Mouse (Mus musculus): ENCODE results near the gene Ms4a6b. TPM values are rescaled to one million over a fixed set of nuclear protein-coding genes. Genes with fewer than 3 reads are reported as not detected.
"Not testable (repeated sequence)": the region's sequence is repeated elsewhere in the genome, so short reads cannot be mapped to it uniquely, and the experiment has no call there.

Gene Ms4a6b
- polyA plus RNA-seq (2012; rRNA removed): 1.6 and 2.7 TPM in 2 replicates

- no peak for DNase-seq (ENCODE audit: extremely low spot score in 1 of 2, low spot score in 1 of 2)
These were observed at the start of gene Ms4a6b for GRCm38 (mm10) chr19:11516246-11516645. Ms4a6b (plus strand) TSS chr19:11516512.

- DNase-seq (ENCODE audit: extremely low spot score in 1 of 2, low spot score in 1 of 2): not testable (repeated sequence)
These were observed 48.0 kb upstream of the Ms4a6b start for GRCm38 (mm10) chr19:11468361-11468760.

- not testable (repeated sequence) for DNase-seq (ENCODE audit: extremely low spot score in 1 of 2, low spot score in 1 of 2)
These were observed 47.1 kb upstream of the Ms4a6b start, which contains the start of gene Ms4a6c for GRCm38 (mm10) chr19:11469215-11469614. Ms4a6c (plus strand) TSS chr19:11469366.

DNA sequence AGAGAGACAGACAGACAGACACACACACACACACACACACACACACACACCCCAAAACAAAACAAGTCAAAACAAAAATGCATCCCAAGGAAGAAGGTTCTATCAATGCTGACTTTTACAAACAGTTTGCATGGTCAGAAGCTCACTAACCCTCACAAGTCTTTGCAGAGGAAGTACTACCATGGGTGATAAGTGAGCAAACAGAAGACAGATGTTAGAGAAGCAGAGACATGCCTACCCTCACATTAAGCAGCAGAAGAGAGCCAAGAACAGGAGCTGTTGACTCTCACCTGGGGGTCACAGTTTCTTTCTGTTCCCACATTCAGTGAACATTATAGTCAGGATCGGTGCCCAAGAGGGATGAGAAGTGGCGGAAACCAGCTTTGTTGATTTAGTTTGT lies 36.6 kb upstream of the Ms4a6b start:
- DNase-seq (ENCODE audit: extremely low spot score in 1 of 2, low spot score in 1 of 2): no peak

DNA sequence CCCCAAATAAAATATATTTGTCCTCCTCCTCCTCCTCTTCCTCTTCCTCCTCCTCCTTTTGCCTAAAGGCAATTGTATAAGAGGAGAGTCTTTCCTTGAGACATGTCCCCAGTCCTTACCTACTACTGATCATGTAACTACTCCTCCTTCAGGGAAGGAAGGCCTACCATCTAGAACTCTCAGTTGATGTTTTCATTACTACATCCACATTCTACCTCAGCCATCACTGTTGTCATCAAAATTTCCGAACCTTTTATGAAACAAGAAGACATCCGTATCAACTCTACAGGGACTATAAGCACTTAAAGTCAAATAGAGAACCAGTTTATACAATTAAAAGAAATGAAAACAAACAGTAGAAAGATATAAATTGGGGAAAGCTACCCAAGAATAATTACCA lies 33.6 kb upstream of the Ms4a6b start:
- DNase-seq (ENCODE audit: extremely low spot score in 1 of 2, low spot score in 1 of 2): no peak

GRCm38 (mm10) chr19:11483941-11484340 lies 32.4 kb upstream of the Ms4a6b start:
- DNase-seq (ENCODE audit: extremely low spot score in 1 of 2, low spot score in 1 of 2): no peak

GRCm38 (mm10) chr19:11484388-11484787 lies 31.9 kb upstream of the Ms4a6b start:
- peak in 1 of 2 experiments; percentile 13 for DNase-seq (ENCODE audit: extremely low spot score in 1 of 2, low spot score in 1 of 2)

- no peak for DNase-seq (ENCODE audit: extremely low spot score in 1 of 2, low spot score in 1 of 2)
These were observed 31.0 kb upstream of the Ms4a6b start for GRCm38 (mm10) chr19:11485266-11485665.

GRCm38 (mm10) chr19:11485746-11486145 lies 30.6 kb upstream of the Ms4a6b start, which contains the start of gene Gm8369:
Gm8369 (plus strand) TSS chr19:11485938.
- DNase-seq (ENCODE audit: extremely low spot score in 1 of 2, low spot score in 1 of 2): peak; percentile 40 to 56

GRCm38 (mm10) chr19:11486599-11486998 lies 29.7 kb upstream of the Ms4a6b start:
- DNase-seq (ENCODE audit: extremely low spot score in 1 of 2, low spot score in 1 of 2): no peak

DNA sequence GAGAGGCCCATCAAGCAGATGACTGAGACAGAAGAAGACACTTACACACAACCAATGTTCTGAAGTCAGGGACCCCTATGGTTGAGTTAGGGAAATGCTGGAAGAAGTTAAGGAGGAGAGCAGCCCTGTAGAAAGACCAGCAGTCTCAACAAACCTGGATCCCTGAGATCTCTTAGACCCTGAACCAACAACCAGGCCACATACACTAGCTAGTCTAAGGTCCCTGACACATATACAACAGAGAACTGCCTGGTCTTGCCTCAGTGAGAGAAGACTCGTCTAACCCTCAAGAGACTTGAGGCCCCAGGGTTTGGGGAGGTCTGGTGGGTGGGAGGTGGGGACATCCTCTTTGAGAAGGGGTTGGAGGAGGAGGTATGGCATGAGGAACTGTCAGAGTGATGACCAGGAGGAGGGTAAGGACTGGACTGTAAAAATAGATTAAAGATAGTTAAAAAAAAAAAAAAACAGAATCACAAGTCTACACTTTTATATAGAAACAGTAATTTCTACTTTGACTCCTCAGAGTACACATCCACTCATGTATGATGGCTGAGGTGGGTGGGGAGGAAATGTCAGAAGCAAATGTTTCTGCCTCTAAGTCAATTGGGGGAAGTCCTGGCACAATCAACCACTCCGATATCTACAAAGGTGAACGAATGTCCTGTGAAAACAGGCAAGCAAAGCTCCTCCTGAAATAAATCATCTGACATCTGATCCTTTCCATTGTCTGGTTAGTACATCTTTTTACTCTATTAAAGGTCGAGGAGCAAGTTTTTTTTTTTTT lies 24.7 kb upstream of the Ms4a6b start:
- DNase-seq (ENCODE audit: extremely low spot score in 1 of 2, low spot score in 1 of 2): no peak

DNA sequence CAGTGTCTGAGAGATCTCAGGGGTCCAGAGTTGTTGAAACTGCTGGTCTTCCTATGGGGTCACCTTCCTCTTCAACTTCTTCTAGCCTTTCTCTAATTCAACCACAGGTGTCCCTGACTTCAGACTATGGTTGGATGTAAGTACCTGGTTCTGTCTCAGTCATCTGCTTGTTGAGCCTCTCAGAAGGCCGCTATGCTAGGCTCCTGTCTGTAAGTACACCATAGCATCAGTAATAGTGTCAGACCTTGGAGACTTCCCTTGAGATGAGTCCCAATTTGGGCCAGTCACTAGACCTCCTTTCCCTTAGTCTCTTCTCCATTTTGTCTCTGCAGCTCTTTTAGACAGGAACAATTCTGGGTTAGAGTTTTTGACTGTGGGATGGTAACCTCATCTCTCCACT lies 23.6 kb upstream of the Ms4a6b start:
- DNase-seq (ENCODE audit: extremely low spot score in 1 of 2, low spot score in 1 of 2): no peak

- DNase-seq (ENCODE audit: extremely low spot score in 1 of 2, low spot score in 1 of 2): no peak
These were observed 21.8 kb upstream of the Ms4a6b start for GRCm38 (mm10) chr19:11494519-11494918.

DNA sequence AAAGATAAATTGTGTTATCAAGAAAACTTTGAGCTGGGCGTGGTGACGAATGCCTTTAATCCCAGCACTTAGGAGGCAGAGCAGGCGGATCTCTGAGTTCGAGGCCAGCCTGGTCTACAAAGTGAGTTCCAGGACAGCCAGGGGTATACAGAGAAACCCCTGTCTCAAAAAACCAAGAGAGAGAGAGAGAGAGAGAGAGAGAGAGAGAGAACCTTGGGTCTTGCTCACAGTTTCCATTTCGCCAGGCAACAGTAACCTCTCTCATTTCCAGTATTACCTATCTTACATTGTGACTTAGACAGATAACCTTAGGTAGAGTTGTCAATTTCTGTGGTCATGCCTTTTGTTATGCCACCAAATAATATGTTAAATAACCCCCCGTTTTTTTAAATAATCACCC lies 20.0 kb upstream of the Ms4a6b start:
- DNase-seq (ENCODE audit: extremely low spot score in 1 of 2, low spot score in 1 of 2): no peak

GRCm38 (mm10) chr19:11497300-11497699 lies 19.0 kb upstream of the Ms4a6b start:
- not testable (repeated sequence) for DNase-seq (ENCODE audit: extremely low spot score in 1 of 2, low spot score in 1 of 2)

GRCm38 (mm10) chr19:11500796-11501195 lies 15.5 kb upstream of the Ms4a6b start:
- no peak for DNase-seq (ENCODE audit: extremely low spot score in 1 of 2, low spot score in 1 of 2)

DNA sequence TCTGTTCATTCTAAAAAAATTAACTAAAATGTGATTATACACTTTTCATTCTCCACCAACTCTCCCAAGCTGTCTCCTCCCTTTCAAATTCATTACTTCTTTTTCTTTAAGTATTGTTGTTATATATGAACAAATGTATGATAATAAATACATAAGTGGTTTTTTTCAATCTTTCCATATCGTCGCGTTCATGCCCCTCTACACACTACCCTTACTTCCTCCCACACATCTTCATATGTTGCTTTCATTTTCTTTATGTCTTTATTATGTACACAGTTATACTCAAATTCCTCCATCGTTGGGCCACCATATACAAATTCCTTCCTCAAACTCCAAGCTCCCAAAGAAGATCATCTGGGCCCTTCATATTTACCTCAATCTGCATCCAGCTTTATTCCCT lies 15.0 kb upstream of the Ms4a6b start:
- no peak for DNase-seq (ENCODE audit: extremely low spot score in 1 of 2, low spot score in 1 of 2)

DNA sequence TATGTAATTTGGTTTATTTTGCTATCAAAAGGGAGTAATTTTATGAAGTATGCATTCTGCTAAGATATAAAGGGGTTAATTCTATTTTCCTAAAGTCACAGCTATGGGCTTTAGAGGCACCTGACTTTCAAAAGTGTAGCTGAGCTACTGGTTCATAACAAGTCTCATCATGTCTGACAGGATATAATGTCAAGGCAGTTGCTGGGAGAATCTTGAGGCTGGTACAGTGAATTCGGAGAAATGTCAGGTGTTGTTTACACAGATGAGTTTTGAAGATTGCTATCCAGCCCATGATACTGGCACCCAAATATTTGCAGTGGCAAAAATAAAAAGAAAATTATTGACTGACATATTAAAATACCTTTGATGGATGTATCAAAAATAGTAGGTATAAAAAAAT lies 11.5 kb upstream of the Ms4a6b start:
- no peak for DNase-seq (ENCODE audit: extremely low spot score in 1 of 2, low spot score in 1 of 2)

GRCm38 (mm10) chr19:11513458-11513857 lies 2.9 kb upstream of the Ms4a6b start:
- DNase-seq (ENCODE audit: extremely low spot score in 1 of 2, low spot score in 1 of 2): no peak

- DNase-seq (ENCODE audit: extremely low spot score in 1 of 2, low spot score in 1 of 2): no peak
These were observed 533 bp downstream of the Ms4a6b start for GRCm38 (mm10) chr19:11516845-11517244.

- not testable (repeated sequence) for DNase-seq (ENCODE audit: extremely low spot score in 1 of 2, low spot score in 1 of 2)
These were observed 1.1 kb downstream of the Ms4a6b start for GRCm38 (mm10) chr19:11517373-11517772.

DNA sequence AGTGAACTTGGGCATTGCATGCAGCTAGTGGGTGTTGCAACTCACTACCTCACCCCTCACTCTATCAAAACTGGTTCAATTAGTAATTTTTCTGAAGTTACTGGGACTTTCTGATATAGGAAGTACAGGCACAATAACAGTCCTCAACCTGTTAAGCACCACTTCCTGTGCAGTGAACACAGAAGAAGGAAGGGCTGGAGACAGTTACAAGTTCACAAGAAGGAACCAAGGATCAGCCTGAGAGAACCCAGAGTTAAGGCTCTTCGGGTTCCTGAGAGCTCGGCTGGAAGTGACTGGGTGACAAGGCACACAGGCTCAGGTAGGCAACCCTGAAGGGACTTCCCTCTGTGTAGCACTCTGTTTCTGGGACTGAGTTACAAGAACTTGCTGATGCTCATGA lies 2.0 kb downstream of the Ms4a6b start:
- DNase-seq (ENCODE audit: extremely low spot score in 1 of 2, low spot score in 1 of 2): not testable (repeated sequence)

All from frontal cortex, adult 2 months (tissue).